Mouse (Mus musculus): ENCODE data around the gene Vmn2r47.
"Not testable (repeated sequence)": the region's sequence is repeated elsewhere in the genome, so short reads cannot be mapped to it uniquely, and the experiment has no call there.

Gene Vmn2r47

DNA sequence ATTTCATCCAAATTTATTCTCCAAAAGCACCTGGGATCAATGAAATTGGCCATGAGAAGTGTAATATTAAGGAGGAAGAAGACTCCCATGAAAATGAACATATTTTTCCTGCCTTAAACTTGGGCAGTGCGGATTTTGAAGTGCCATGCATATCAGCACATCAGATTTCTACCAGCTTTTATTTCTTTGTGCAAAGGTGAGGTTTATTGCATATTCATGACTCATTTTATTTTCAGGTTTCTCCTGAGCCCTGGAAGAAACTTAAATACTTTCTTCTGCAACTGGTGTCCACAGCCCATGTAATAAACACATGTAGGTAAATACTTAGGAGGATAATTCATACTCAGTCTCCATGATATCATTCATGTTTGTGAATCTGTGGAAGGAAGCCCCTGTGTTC, at the start of gene Vmn2r47:
Vmn2r47 (minus strand) TSS at position 101 of the 400 bp plus-strand sequence.
- not testable (repeated sequence) for DNase-seq (ENCODE audit: low read depth, low spot score)

DNA sequence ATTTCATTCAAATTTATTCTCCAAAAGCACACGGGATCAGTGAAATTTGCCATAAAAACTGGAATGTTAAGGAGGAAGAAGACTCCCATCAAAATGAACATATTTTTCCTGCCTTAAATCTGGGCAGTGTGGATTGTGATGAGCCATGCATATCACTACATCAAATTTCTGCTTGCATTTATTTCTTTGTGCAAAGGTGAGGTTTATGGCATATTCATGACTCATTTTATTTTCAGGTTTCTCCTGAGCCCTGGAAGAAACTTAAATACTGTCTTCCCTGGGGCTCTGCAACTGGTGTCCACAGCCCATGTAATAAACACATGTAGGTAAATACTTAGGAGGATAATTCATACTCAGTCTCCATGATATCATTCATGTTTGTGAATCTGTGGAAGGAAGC, 70.7 kb downstream of the Vmn2r47 start, which contains the start of gene Vmn2r46:
Vmn2r46 (minus strand) TSS at position 101 of the 400 bp plus-strand sequence.
- not testable (repeated sequence) for DNase-seq (ENCODE audit: low read depth, low spot score)
